In genomic region chr8:121300501-121301411, GRCm38 (mm10) we compare ENCODE assay signal across 8 mouse cellular contexts.
DNase-seq lines count a peak whose midpoint lies in the region; ATAC-seq and TF ChIP-seq lines count a peak whose summit lies in the region.

No protein-coding gene starts in this region.

- peak overlapping the region; percentile 18; the same call in 1 of the 2 replicates for H3K4me3 ChIP-seq in ES-Bruce4 (ENCODE audit: low read depth, low read length)
- H3K4me3 ChIP-seq in embryonic facial prominence, embryonic 12.5 days: 0 out of 2 replicates have a peak overlapping the region, but pooled peaks have one; percentile 7
- H3K4me3 ChIP-seq in hindbrain, postnatal 0 days (ENCODE audit: low read length): no peak overlapping the region

- TF ChIP-seq EP300 in ES-Bruce4 (IDR thresholded peaks at IDR 0.05; ENCODE audit: insufficient read depth, low read depth, low read length): no peak

- H3K27ac ChIP-seq in ES-Bruce4 (ENCODE audit: insufficient read depth, low read length): no peak overlapping the region
- peak overlapping the region; percentile 92 for H3K27ac ChIP-seq in embryonic facial prominence, embryonic 12.5 days
- no peak overlapping the region for H3K27ac ChIP-seq in hindbrain, postnatal 0 days

- no peaks in the 10 kb centered on the region for H3K9me3 ChIP-seq in ES-Bruce4 (replicated peaks; ENCODE audit: control insufficient read depth, insufficient read depth, low read length, poor library complexity, severe bottlenecking)
- no peaks in the 10 kb centered on the region for H3K9me3 ChIP-seq in embryonic facial prominence, embryonic 12.5 days
- H3K9me3 ChIP-seq in hindbrain, postnatal 0 days (ENCODE audit: low read length): no peaks in the 10 kb centered on the region

- peak; percentile 78 for ATAC-seq in embryonic facial prominence, embryonic 12.5 days (ENCODE audit: insufficient number of reproducible peaks, insufficient read depth, low FRiP score, low TSS enrichment)
- no peak for ATAC-seq in hindbrain, postnatal 0 days

- TF ChIP-seq CTCF in ES-Bruce4 (IDR thresholded peaks at IDR 0.05; ENCODE audit: low read depth, low read length): no peak
- no peak for TF ChIP-seq CTCF in hindbrain, postnatal 0 days (IDR thresholded peaks at IDR 0.05; ENCODE audit: low read depth)

- no peaks in the 10 kb centered on the region for H3K27me3 ChIP-seq in ES-Bruce4 (ENCODE audit: control insufficient read depth, insufficient read depth, low read length, poor library complexity, severe bottlenecking)
- H3K27me3 ChIP-seq in embryonic facial prominence, embryonic 12.5 days: peaks cover 23% of the 10 kb centered on the region; the same call in 1 of the 2 replicates
- H3K27me3 ChIP-seq in hindbrain, postnatal 0 days (ENCODE audit: insufficient read depth, low read length): no peaks in the 10 kb centered on the region

- peak overlapping the region; percentile 46 for H3K4me2 ChIP-seq in embryonic facial prominence, embryonic 12.5 days (replicated peaks)
- H3K4me2 ChIP-seq in hindbrain, postnatal 0 days (ENCODE audit: low read depth, low read length): peak overlapping the region; percentile 38

- 8% methylated on average over 28 of the region's 28 CpGs for WGBS in embryonic facial prominence, embryonic 12.5 days
- WGBS in hindbrain, postnatal 0 days: 32% methylated on average over 28 of the region's 28 CpGs

- DNase-seq in hindbrain, postnatal 0 days (ENCODE audit: low spot score): no peak
- peak; percentile 26 to 57 for DNase-seq in lung, postnatal 4 days
- DNase-seq in thymus, postnatal 10 days (ENCODE audit: low spot score in 2 of 2): peak; percentile 47 to 50
- no peak for DNase-seq in frontal cortex, postnatal 14 days (ENCODE audit: low spot score in 2 of 2)
- DNase-seq in urinary bladder, adult 2 months (ENCODE audit: low spot score): no peak
- no peak for DNase-seq in left cerebral cortex, postnatal 25 days (ENCODE audit: low spot score in 2 of 2)

- TF ChIP-seq POLR2A in ES-Bruce4 (IDR thresholded peaks at IDR 0.05; ENCODE audit: insufficient read depth, low read length): no peak

- no peaks in the 10 kb centered on the region for H3K36me3 ChIP-seq in ES-Bruce4 (ENCODE audit: control insufficient read depth, insufficient read depth, low read length, poor library complexity, severe bottlenecking)
- H3K36me3 ChIP-seq in embryonic facial prominence, embryonic 12.5 days: no peaks in the 10 kb centered on the region
- no peaks in the 10 kb centered on the region for H3K36me3 ChIP-seq in hindbrain, postnatal 0 days (ENCODE audit: insufficient read depth, low read length)

- H3K4me1 ChIP-seq in ES-Bruce4 (ENCODE audit: control insufficient read depth, insufficient read depth, low read length): no peaks in the 10 kb centered on the region
- peaks cover 60% of the 10 kb centered on the region for H3K4me1 ChIP-seq in embryonic facial prominence, embryonic 12.5 days
- H3K4me1 ChIP-seq in hindbrain, postnatal 0 days (ENCODE audit: insufficient read depth, low read length): peaks cover 26% of the 10 kb centered on the region; the same call in 1 of the 2 replicates

- intact Hi-C loops in left cerebral cortex, postnatal 25 days (cut with DNase I): no loop called here

- H3K9ac ChIP-seq in ES-Bruce4 (ENCODE audit: low read depth, poor library complexity, severe bottlenecking): no peak overlapping the region
- H3K9ac ChIP-seq in embryonic facial prominence, embryonic 12.5 days: peak overlapping the region; percentile 33; the same call in 1 of the 2 replicates
- 0 out of 2 replicates have a peak overlapping the region, but pooled peaks have one; percentile 15 for H3K9ac ChIP-seq in hindbrain, postnatal 0 days (replicated peaks; ENCODE audit: low read length)

Comparison
In these comparisons a context has a peak if more than half of its experiments do, and no peak if none do; other contexts are left out.
1. DNase-seq: peak in lung, postnatal 4 days (2 of 2) and thymus, postnatal 10 days (2 of 2); none in hindbrain, postnatal 0 days (single experiment), frontal cortex, postnatal 14 days (0 of 2), urinary bladder, adult 2 months (single experiment) and left cerebral cortex, postnatal 25 days (0 of 2).